Mouse (Mus musculus) limb, embryonic 12.5 days (tissue): ENCODE results near the gene Spdl1. TPM values are rescaled to one million over a fixed set of nuclear protein-coding genes. Genes with fewer than 3 reads are reported as not detected.
"Not testable (repeated sequence)": the region's sequence is repeated elsewhere in the genome, so short reads cannot be mapped to it uniquely, and the experiment has no call there.

Source experiments
- ATAC-seq: fragments of 200-750 bp; cut with Nextera tagmentation; 2 replicates; pipeline ENCODE4 v1.8.0; 2017; ENCODE audit warnings: low read depth, moderate TSS enrichment; ENCODE audit not compliant: insufficient number of reproducible peaks, insufficient read depth, low FRiP score, low TSS enrichment
- H3K27ac ChIP-seq: fragments of 300-500 bp; sonication (generic); 2 replicates; pipeline ENCODE4 v1.5.1; 2016; ENCODE audit warnings: mild to moderate bottlenecking, moderate library complexity
- H3K27me3 ChIP-seq: fragments of 300-500 bp; sonication (generic); 2 replicates; pipeline ENCODE4 v1.6.1; 2016; ENCODE audit warnings: mild to moderate bottlenecking, moderate library complexity
- H3K36me3 ChIP-seq: fragments of 300-500 bp; sonication (generic); 2 replicates; pipeline ENCODE4 v1.6.1; 2016; ENCODE audit warnings: mild to moderate bottlenecking, moderate library complexity
- H3K4me1 ChIP-seq: fragments of 300-500 bp; sonication (generic); replicated peaks from 2 replicates; pipeline ENCODE4 v1.6.1; 2016
- H3K4me2 ChIP-seq: fragments of 300-500 bp; sonication (generic); 2 replicates; pipeline ENCODE4 v1.6.1; 2016; ENCODE audit warnings: mild to moderate bottlenecking, moderate library complexity
- H3K4me3 ChIP-seq: fragments of 300-500 bp; sonication (generic); replicated peaks from 2 replicates; pipeline ENCODE4 v1.5.1; 2016; ENCODE audit warnings: mild to moderate bottlenecking
- H3K9ac ChIP-seq: fragments of 300-500 bp; sonication (generic); replicated peaks from 2 replicates; pipeline ENCODE4 v1.6.1; 2016; ENCODE audit warnings: mild to moderate bottlenecking, moderate library complexity
- H3K9me3 ChIP-seq: fragments of 300-500 bp; sonication (generic); 2 replicates; pipeline ENCODE4 v1.6.1; 2016; ENCODE audit warnings: mild to moderate bottlenecking, moderate library complexity
- WGBS: fragments of 180-500 bp; shearing (Covaris S2); methylation state at CpG from one replicate; pipeline ENCODE4 v1.1.7; 2016; 5-methylcytosine and 5-hydroxymethylcytosine counted together
- polyA plus RNA-seq: library from polyadenylated mRNA; unstranded; fragments of >200 nt; fragmentation: Nextera tagmentation; extraction: Ambion mirVana; gene quantifications from 2 replicates; pipeline ENCODE4 v1.2.1, GENCODE M21; 2016

Gene Spdl1
- polyA plus RNA-seq, 1 experiment from 2014 or later: 29.0 TPM

DNA sequence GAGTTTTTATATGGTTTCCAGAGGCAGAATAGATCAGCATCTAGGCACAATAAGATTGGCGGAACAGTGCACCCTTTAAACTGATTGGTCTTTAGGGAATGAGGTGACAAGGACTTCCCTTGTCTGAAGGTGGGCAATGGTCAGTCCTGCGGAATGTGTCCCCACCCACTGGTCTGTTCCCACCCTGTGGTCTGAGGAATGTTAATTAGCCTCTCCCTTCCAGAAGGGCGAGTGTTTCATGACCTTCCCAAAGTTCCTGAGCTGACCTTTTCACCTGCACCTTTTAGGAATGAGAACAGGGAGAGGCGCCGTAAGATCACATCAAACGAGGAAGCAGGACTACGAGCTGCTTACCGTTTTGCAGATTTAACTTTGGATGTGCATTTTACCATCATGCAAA is 35.4 kb downstream of the Spdl1 start:
- WGBS: 45% methylated on average over 8 of the region's 8 CpGs
- not testable (repeated sequence) for H3K4me2 ChIP-seq, H3K9ac ChIP-seq, H3K27me3 ChIP-seq, H3K9me3 ChIP-seq, H3K4me1 ChIP-seq, H3K36me3 ChIP-seq, H3K4me3 ChIP-seq, H3K27ac ChIP-seq, ATAC-seq

DNA sequence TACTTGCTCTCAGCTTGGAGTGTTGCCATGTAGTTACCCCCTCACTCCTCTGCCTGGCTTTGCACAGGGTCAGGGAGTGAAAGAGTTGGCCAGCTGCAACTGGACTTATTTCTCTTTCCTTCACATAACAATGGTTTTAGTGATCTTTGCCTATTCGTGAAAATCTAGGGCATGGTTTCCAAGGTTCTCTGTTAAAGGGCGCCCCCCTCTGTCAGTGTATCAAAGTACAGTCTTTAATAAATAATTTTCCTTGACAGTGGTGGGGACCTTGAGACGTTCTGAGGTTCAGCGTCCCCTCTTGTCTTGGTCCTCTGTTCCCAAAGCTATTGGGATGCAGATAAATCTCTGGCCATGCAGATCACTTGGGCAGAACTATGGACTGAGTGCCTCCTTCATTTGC is 37.3 kb downstream of the Spdl1 start:
- 31% methylated on average over 4 of the region's 4 CpGs for WGBS
- ATAC-seq: no peak
- no peaks in the 10 kb centered on the region for H3K4me1 ChIP-seq

GRCm38 (mm10) chr11:34791872-34792271 is 41.6 kb downstream of the Spdl1 start:
- no peak overlapping the region for H3K4me3 ChIP-seq
- no peaks in the 10 kb centered on the region for H3K4me1 ChIP-seq
- no peak overlapping the region for H3K9ac ChIP-seq
- H3K27ac ChIP-seq: no peak overlapping the region
- H3K4me2 ChIP-seq: no peak overlapping the region
- WGBS: 65% methylated on average over 8 of the region's 8 CpGs
- ATAC-seq: no peak
- no peaks in the 10 kb centered on the region for H3K9me3 ChIP-seq
- H3K27me3 ChIP-seq: no peaks in the 10 kb centered on the region
- H3K36me3 ChIP-seq: no peaks in the 10 kb centered on the region

More for the DNA sequence above, 37.3 kb downstream of the Spdl1 start:
- no peaks in the 10 kb centered on the region for H3K36me3 ChIP-seq
- H3K4me3 ChIP-seq: no peak overlapping the region
- H3K27ac ChIP-seq: no peak overlapping the region
- no peak overlapping the region for H3K9ac ChIP-seq
- H3K9me3 ChIP-seq: no peaks in the 10 kb centered on the region
- no peaks in the 10 kb centered on the region for H3K27me3 ChIP-seq
- no peak overlapping the region for H3K4me2 ChIP-seq

- H3K27ac ChIP-seq: no peak overlapping the region
- no peak overlapping the region for H3K4me3 ChIP-seq
- no peaks in the 10 kb centered on the region for H3K36me3 ChIP-seq
- no peaks in the 10 kb centered on the region for H3K9me3 ChIP-seq
- H3K27me3 ChIP-seq: no peaks in the 10 kb centered on the region
- no peak overlapping the region for H3K9ac ChIP-seq
- no peak overlapping the region for H3K4me2 ChIP-seq
- no peak for ATAC-seq
- H3K4me1 ChIP-seq: no peaks in the 10 kb centered on the region
Measured at GRCm38 (mm10) chr11:34784864-34785263, 48.6 kb downstream of the Spdl1 start.

GRCm38 (mm10) chr11:34783587-34784043 is 49.8 kb downstream of the Spdl1 start, which contains the start of gene Dock2:
Gene Dock2 (minus strand): TSS chr11:34783892.
- Histone ChIP-seq H3K9ac (no peak within 1 kb of the TSS), H3K9me3 (no peaks in the 10 kb centered on the region), H3K36me3 (no peaks in the 10 kb centered on the region), H3K4me1 (no peaks in the 10 kb centered on the region), H3K4me3 (no peak within 1 kb of the TSS), H3K4me2 (no peak within 1 kb of the TSS), H3K27ac (no peak within 1 kb of the TSS), H3K27me3 (no peaks in the 10 kb centered on the region)
- WGBS: 88% methylated on average over 12 of the region's 12 CpGs
- no peak for ATAC-seq

DNA sequence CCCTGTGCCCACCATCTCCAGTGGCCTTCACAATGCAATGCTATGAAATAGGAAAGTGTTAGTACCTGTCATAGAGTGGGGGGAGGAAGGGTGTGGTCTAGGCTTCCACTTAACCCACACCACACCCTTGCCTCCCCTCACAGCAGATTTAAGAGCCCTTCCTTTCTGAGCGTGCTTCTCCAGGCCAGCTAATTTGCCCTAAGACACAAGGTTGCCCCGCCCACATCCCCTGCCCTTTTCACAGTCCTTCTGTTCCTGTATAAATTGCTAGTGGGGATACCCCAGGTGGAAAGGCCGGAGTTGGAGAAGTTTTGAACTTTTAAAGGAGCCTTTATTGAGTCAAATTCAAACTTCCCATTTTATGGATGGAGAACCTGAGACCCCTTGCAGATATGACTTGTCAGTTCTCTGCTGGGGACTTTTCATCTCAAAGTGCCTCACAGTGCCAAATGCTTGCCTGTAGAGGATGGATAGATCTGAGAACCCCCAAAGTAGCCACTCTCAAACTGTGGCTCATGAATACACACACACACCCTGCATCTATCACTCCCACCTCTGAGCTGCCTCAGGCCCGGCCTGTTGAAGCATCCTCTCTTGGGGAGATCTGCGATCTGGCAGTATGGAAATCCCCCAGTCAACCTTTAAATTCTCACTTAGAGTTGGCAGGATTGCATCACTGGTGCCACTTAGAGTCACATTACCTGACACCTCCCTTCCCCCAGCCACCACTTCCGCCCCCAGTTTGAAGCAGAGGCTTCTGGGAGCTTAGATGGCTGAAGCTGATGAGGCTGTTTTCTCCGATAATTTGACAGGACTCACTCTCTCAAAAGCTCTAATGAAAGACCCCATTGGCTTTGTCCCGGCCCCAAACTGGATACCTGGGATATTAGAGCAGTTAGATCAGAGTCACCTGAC is 50.7 kb downstream of the Spdl1 start:
- Histone ChIP-seq H3K4me3 (no peak overlapping the region), H3K4me2 (no peak overlapping the region), H3K27me3 (no peaks in the 10 kb centered on the region), H3K27ac (no peak overlapping the region), H3K9me3 (no peaks in the 10 kb centered on the region), H3K9ac (no peak overlapping the region), H3K4me1 (no peaks in the 10 kb centered on the region), H3K36me3 (no peaks in the 10 kb centered on the region)
- no peak for ATAC-seq
- WGBS: 73% methylated on average over 8 of the region's 8 CpGs

GRCm38 (mm10) chr11:34780786-34781185 is 52.7 kb downstream of the Spdl1 start:
- WGBS: 89% methylated on average over 2 of the region's 2 CpGs
- Histone ChIP-seq H3K4me1 (no peaks in the 10 kb centered on the region), H3K9ac (no peak overlapping the region), H3K27me3 (no peaks in the 10 kb centered on the region), H3K36me3 (no peaks in the 10 kb centered on the region), H3K4me3 (no peak overlapping the region), H3K9me3 (no peaks in the 10 kb centered on the region), H3K27ac (no peak overlapping the region), H3K4me2 (no peak overlapping the region)
- no peak for ATAC-seq

- 85% methylated on average over 4 of the region's 4 CpGs for WGBS
Measured at GRCm38 (mm10) chr11:34779966-34780365, 53.5 kb downstream of the Spdl1 start.

GRCm38 (mm10) chr11:34778351-34778750 is 55.1 kb downstream of the Spdl1 start:
- Histone ChIP-seq H3K4me3 (no peak overlapping the region), H3K9me3 (no peaks in the 10 kb centered on the region), H3K4me2 (no peak overlapping the region), H3K4me1 (no peaks in the 10 kb centered on the region), H3K27me3 (no peaks in the 10 kb centered on the region), H3K9ac (no peak overlapping the region), H3K27ac (no peak overlapping the region), H3K36me3 (no peaks in the 10 kb centered on the region)
- WGBS: 84% methylated on average over 3 of the region's 3 CpGs
- ATAC-seq: no peak

More at GRCm38 (mm10) chr11:34779966-34780365, 53.5 kb downstream of the Spdl1 start:
- no peak for ATAC-seq
- Histone ChIP-seq H3K9me3 (no peaks in the 10 kb centered on the region), H3K9ac (no peak overlapping the region), H3K27ac (no peak overlapping the region), H3K4me2 (no peak overlapping the region), H3K4me3 (no peak overlapping the region), H3K36me3 (no peaks in the 10 kb centered on the region), H3K4me1 (no peaks in the 10 kb centered on the region), H3K27me3 (no peaks in the 10 kb centered on the region)

DNA sequence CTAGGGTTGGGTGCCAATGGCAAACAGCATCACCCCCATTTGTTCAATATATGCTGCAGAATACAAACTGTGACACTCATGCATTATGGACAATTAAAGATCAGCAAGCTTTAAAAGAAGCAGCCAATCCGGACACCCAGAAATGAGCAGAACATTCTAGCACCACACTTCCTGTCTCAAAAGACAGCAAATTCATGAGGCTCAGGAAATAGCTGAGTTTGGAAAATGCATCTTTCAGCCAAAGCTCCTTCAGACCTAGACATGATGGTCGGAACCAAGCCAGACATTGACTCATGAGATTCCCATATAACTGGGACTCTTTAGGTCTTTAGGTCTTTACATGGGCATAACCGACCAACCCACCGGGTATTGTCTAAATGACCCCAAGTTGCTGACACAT is 55.9 kb downstream of the Spdl1 start:
- Histone ChIP-seq H3K4me2 (no peak overlapping the region), H3K27ac (no peak overlapping the region), H3K9ac (no peak overlapping the region), H3K9me3 (no peaks in the 10 kb centered on the region), H3K36me3 (no peaks in the 10 kb centered on the region), H3K4me1 (no peaks in the 10 kb centered on the region), H3K27me3 (no peaks in the 10 kb centered on the region), H3K4me3 (no peak overlapping the region)
- WGBS: 93% methylated on average over 4 of the region's 4 CpGs
- no peak for ATAC-seq

GRCm38 (mm10) chr11:34776054-34776453 is 57.4 kb downstream of the Spdl1 start:
- no peaks in the 10 kb centered on the region for H3K4me1 ChIP-seq
- no peak overlapping the region for H3K4me2 ChIP-seq
- H3K9me3 ChIP-seq: no peaks in the 10 kb centered on the region
- H3K9ac ChIP-seq: no peak overlapping the region
- no peaks in the 10 kb centered on the region for H3K27me3 ChIP-seq
- no peak overlapping the region for H3K27ac ChIP-seq
- no peak for ATAC-seq
- no peaks in the 10 kb centered on the region for H3K36me3 ChIP-seq
- 63% methylated on average over 2 of the region's 2 CpGs for WGBS
- H3K4me3 ChIP-seq: no peak overlapping the region

- no peak overlapping the region for H3K9ac ChIP-seq
- WGBS: 85% methylated on average over 2 of the region's 2 CpGs
- no peak overlapping the region for H3K4me2 ChIP-seq
- H3K27ac ChIP-seq: no peak overlapping the region
- no peaks in the 10 kb centered on the region for H3K36me3 ChIP-seq
- no peaks in the 10 kb centered on the region for H3K27me3 ChIP-seq
- ATAC-seq: no peak
- H3K9me3 ChIP-seq: no peaks in the 10 kb centered on the region
- H3K4me1 ChIP-seq: no peaks in the 10 kb centered on the region
- no peak overlapping the region for H3K4me3 ChIP-seq
Measured at GRCm38 (mm10) chr11:34774636-34775035, 58.8 kb downstream of the Spdl1 start.
